Mouse (Mus musculus) limb, embryonic 11.5 days (tissue): ENCODE measurements at regions not wholly inside any gene's neighbourhood (a gene's known extent, or its start where the extent isn't known, plus 50 kb on each side); places are given as distances from the start of the nearest gene placed in this dataset.

Experiments
- ATAC-seq: fragments of 200-750 bp; cut with Nextera tagmentation; 2 replicates; pipeline ENCODE4 v1.8.0; 2017; ENCODE audit warnings: low read depth; ENCODE audit not compliant: insufficient number of reproducible peaks, low FRiP score, low TSS enrichment
- DNase-seq: peaks from one replicate; pipeline ENCODE4 v3.0.0-alpha.2; 2015; ENCODE audit warnings: low spot score
- H3K27ac ChIP-seq: fragments of 300-500 bp; sonication (generic); replicated peaks from 2 replicates; pipeline ENCODE4 v1.5.1; 2014; ENCODE audit warnings: low read depth, mild to moderate bottlenecking, low read length
- H3K27me3 ChIP-seq: fragments of 300-500 bp; sonication (generic); 2 replicates; pipeline ENCODE4 v1.6.1; 2014; ENCODE audit warnings: mild to moderate bottlenecking, low read length, mixed read lengths; ENCODE audit not compliant: control insufficient read depth, insufficient read depth
- H3K36me3 ChIP-seq: fragments of 300-500 bp; sonication (generic); 2 replicates; pipeline ENCODE4 v1.6.1; 2014; ENCODE audit warnings: mild to moderate bottlenecking, low read length, moderate library complexity, mixed read lengths; ENCODE audit not compliant: control insufficient read depth, insufficient read depth
- H3K4me1 ChIP-seq: fragments of 300-500 bp; sonication (generic); 2 replicates; pipeline ENCODE4 v1.6.1; 2014; ENCODE audit warnings: low read length, mixed read lengths; ENCODE audit not compliant: control insufficient read depth, insufficient read depth
- H3K4me2 ChIP-seq: fragments of 300-500 bp; sonication (generic); 2 replicates; pipeline ENCODE4 v1.6.1; 2014; ENCODE audit warnings: low read depth, mild to moderate bottlenecking, moderate library complexity; ENCODE audit not compliant: severe bottlenecking
- H3K4me3 ChIP-seq: fragments of 300-500 bp; sonication (generic); 2 replicates; pipeline ENCODE4 v1.5.1; 2014; ENCODE audit warnings: low read depth, low read length
- H3K9ac ChIP-seq: fragments of 300-500 bp; sonication (generic); 2 replicates; pipeline ENCODE4 v1.6.1; 2014; ENCODE audit warnings: mild to moderate bottlenecking, low read length
- H3K9me3 ChIP-seq: fragments of 300-500 bp; sonication (generic); 2 replicates; pipeline ENCODE4 v1.6.1; 2016; ENCODE audit warnings: low read length; ENCODE audit not compliant: control insufficient read depth
- WGBS: fragments of 180-500 bp; shearing (Covaris S2); extraction: QIAGEN DNeasy Blood & Tissue Kit; methylation state at CpG from one replicate; pipeline ENCODE4 v1.1.7; 2014; 5-methylcytosine and 5-hydroxymethylcytosine counted together

- H3K27me3 ChIP-seq, result peaks cover 58% of the 10 kb centered on the region
- H3K9ac ChIP-seq, result no peak overlapping the region
- ATAC-seq (no peak), DNase-seq (no peak)
- no peak overlapping the region for H3K4me3 ChIP-seq
- H3K9me3 ChIP-seq, result no peaks in the 10 kb centered on the region
- no peak overlapping the region for H3K4me2 ChIP-seq
- H3K4me1 ChIP-seq, result peaks cover 5% of the 10 kb centered on the region; the same call in 1 of the 2 replicates
- no peak overlapping the region for H3K27ac ChIP-seq
- H3K36me3 ChIP-seq, result no peaks in the 10 kb centered on the region
- WGBS, result 34% methylated on average over 4 of the region's 4 CpGs
These were observed 224.5 kb upstream of the Irx5 start for GRCm38 (mm10) chr8:92132949-92133348.

GRCm38 (mm10) chr8:92132526-92132925, 224.9 kb upstream of the Irx5 start:
- H3K4me2 ChIP-seq, result no peak overlapping the region
- no peak for ATAC-seq
- H3K9ac ChIP-seq, result no peak overlapping the region
- WGBS, result 69% methylated on average over 5 of the region's 5 CpGs
- H3K36me3 ChIP-seq, result no peaks in the 10 kb centered on the region
- DNase-seq, result no peak
- no peak overlapping the region for H3K4me3 ChIP-seq
- H3K27ac ChIP-seq, result no peak overlapping the region
- H3K27me3 ChIP-seq, result peaks cover 59% of the 10 kb centered on the region
- H3K9me3 ChIP-seq, result no peaks in the 10 kb centered on the region
- peaks cover 2% of the 10 kb centered on the region; the same call in 1 of the 2 replicates for H3K4me1 ChIP-seq

- no peaks in the 10 kb centered on the region for H3K9me3 ChIP-seq
- peaks cover 67% of the 10 kb centered on the region for H3K27me3 ChIP-seq
- no peaks in the 10 kb centered on the region for H3K36me3 ChIP-seq
- no peak overlapping the region for H3K9ac ChIP-seq
- H3K27ac ChIP-seq, result no peak overlapping the region
- ATAC-seq (no peak), DNase-seq (no peak)
- no peaks in the 10 kb centered on the region for H3K4me1 ChIP-seq
- 71% methylated on average over 8 of the region's 8 CpGs for WGBS
- no peak overlapping the region for H3K4me3 ChIP-seq
- H3K4me2 ChIP-seq, result no peak overlapping the region
These were observed 227.3 kb upstream of the Irx5 start for GRCm38 (mm10) chr8:92130025-92130557.

DNA sequence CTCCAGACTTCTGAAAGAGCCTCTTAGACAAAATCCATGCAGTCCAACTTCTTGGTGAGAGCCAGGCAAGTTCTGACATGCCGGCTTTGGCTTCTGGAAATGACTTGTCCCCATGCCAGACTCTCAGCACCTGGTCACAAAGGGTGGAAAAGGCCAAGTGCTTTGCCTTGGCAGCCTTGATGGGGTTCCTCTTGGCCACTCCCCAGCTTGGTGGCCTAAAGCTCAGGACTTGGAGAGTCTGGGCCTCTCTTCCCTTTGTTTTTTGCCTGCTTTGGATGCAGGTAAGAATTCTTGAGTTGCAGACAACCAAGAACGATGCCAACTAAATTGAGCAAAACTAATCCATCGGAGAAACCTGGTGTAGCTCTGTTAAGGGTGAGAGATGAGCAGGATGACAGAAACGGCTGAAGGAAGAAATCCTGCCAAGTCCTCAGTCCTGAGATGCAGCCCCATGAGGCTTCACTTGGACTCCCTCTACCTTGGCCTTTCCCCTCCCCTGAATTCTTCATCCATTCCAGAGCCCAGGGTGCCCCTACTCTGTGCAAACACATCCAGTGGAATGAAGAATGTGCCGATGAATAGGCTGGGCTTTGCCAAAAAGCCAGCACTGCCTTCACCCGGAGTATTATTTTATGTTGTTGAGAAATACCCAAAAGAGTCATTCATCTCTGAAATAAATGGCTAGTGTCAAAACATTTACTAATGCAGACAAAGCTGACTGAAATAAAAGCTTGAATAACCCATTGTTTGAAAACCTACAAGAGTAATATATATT, 228.0 kb upstream of the Irx5 start:
- no peaks in the 10 kb centered on the region for H3K36me3 ChIP-seq
- H3K4me3 ChIP-seq, result no peak overlapping the region
- DNase-seq, result no peak
- H3K4me2 ChIP-seq, result no peak overlapping the region
- H3K9ac ChIP-seq, result no peak overlapping the region
- 85% methylated on average over 6 of the region's 6 CpGs for WGBS
- no peak overlapping the region for H3K27ac ChIP-seq
- H3K9me3 ChIP-seq, result no peaks in the 10 kb centered on the region
- no peak for ATAC-seq
- no peaks in the 10 kb centered on the region for H3K4me1 ChIP-seq
- peaks cover 65% of the 10 kb centered on the region for H3K27me3 ChIP-seq

- H3K27me3 ChIP-seq, result peaks cover 61% of the 10 kb centered on the region
- 81% methylated on average over 3 of the region's 3 CpGs for WGBS
- no peak for DNase-seq
These were observed 231.8 kb upstream of the Irx5 start for GRCm38 (mm10) chr8:92125631-92126030.

DNA sequence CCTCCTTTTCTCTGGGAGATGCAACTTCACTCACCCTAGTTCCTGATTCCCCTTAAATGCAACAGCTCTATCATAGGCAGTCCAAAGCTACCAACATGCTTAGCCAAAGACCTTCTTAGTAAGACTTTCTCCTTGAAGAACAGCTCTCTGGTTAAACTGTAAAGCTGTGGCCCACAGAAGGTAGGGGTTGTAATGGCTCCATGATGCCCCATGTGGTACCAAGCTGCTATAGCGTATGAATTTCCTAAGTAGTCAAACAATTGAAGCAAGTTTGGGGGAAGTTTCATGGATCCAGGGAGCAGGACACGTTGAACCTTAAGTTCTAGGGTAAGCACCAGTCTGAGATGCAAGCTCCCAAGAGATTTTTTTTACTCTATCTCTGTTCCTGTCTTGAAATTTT, 236.1 kb upstream of the Irx5 start:
- whole genome bisulfite sequencing, result 45% methylated on average over 2 of the region's 2 CpGs

More at GRCm38 (mm10) chr8:92125631-92126030, 231.8 kb upstream of the Irx5 start:
- Histone ChIP-seq H3K4me1 (no peaks in the 10 kb centered on the region), H3K4me3 (no peak overlapping the region), H3K4me2 (no peak overlapping the region), H3K36me3 (no peaks in the 10 kb centered on the region), H3K9me3 (no peaks in the 10 kb centered on the region), H3K9ac (no peak overlapping the region), H3K27ac (no peak overlapping the region)
- ATAC-seq, result no peak

GRCm38 (mm10) chr8:92115479-92116267, 241.8 kb upstream of the Irx5 start:
- WGBS, result 80% methylated on average over 15 of the region's 15 CpGs
- Histone ChIP-seq H3K9ac (no peak overlapping the region), H3K4me1 (peaks cover 16% of the 10 kb centered on the region), H3K4me3 (no peak overlapping the region), H3K27ac (no peak overlapping the region), H3K9me3 (no peaks in the 10 kb centered on the region), H3K36me3 (no peaks in the 10 kb centered on the region), H3K4me2 (no peak overlapping the region), H3K27me3 (peaks cover 41% of the 10 kb centered on the region)
- ATAC-seq (no peak), DNase-seq (peak; percentile 63)

More for the DNA sequence above, 236.1 kb upstream of the Irx5 start:
- H3K9ac ChIP-seq, result no peak overlapping the region
- H3K36me3 ChIP-seq, result no peaks in the 10 kb centered on the region
- H3K4me1 ChIP-seq, result no peaks in the 10 kb centered on the region
- peaks cover 73% of the 10 kb centered on the region for H3K27me3 ChIP-seq
- H3K9me3 ChIP-seq, result no peaks in the 10 kb centered on the region
- H3K4me2 ChIP-seq, result no peak overlapping the region
- ATAC-seq (no peak), DNase-seq (no peak)
- H3K4me3 ChIP-seq, result no peak overlapping the region
- H3K27ac ChIP-seq, result no peak overlapping the region
